Mouse (Mus musculus) small intestine, adult 2 months (tissue): ENCODE measurements around the gene Vmn2r43. TPM values are rescaled to one million over a fixed set of nuclear protein-coding genes. Genes with fewer than 3 reads are reported as not detected.
"Not testable (repeated sequence)": the region's sequence is repeated elsewhere in the genome, so short reads cannot be mapped to it uniquely, and the experiment has no call there.

Experiments used
- H3K27ac ChIP-seq: fragments of 200-500 bp; 2 replicates; pipeline ENCODE4 v1.5.1; 2012; ENCODE audit warnings: low read depth, low read length, control low read depth, inconsistent platforms; ENCODE audit not compliant: insufficient read depth
- H3K27me3 ChIP-seq: fragments of 200-500 bp; 2 replicates; pipeline ENCODE4 v1.6.1; 2012; ENCODE audit warnings: mild to moderate bottlenecking, moderate library complexity, low read length, inconsistent platforms; ENCODE audit not compliant: control insufficient read depth, insufficient read depth
- H3K36me3 ChIP-seq: fragments of 200-500 bp; 2 replicates; pipeline ENCODE4 v1.6.1; 2012; ENCODE audit warnings: mild to moderate bottlenecking, low read length, control low read depth, inconsistent platforms; ENCODE audit not compliant: control insufficient read depth, insufficient read depth
- H3K4me1 ChIP-seq: fragments of 200-500 bp; 2 replicates; pipeline ENCODE4 v1.6.1; 2012; ENCODE audit warnings: low read length, inconsistent platforms, mixed read lengths; ENCODE audit not compliant: control insufficient read depth, insufficient read depth, insufficient read length
- H3K4me3 ChIP-seq: fragments of 200-500 bp; 2 replicates; pipeline ENCODE4 v1.5.1; 2012; ENCODE audit warnings: low read depth, mild to moderate bottlenecking, control low read depth, inconsistent platforms, low read length, moderate library complexity
- WGBS: fragments of 180-500 bp; shearing (Covaris S2); methylation state at CpG from one replicate; pipeline ENCODE4 v1.1.7; 2018; 5-methylcytosine and 5-hydroxymethylcytosine counted together
- polyA plus RNA-seq: library from polyadenylated mRNA; depleted of rRNA; stranded (reverse); fragments of >200 nt; gene quantifications from 2 replicates; pipeline ENCODE4 v1.2.3, GENCODE M21; 2012; rRNA removed

Vmn2r43 gene
- not detected in 2 replicates for polyA plus RNA-seq

DNA sequence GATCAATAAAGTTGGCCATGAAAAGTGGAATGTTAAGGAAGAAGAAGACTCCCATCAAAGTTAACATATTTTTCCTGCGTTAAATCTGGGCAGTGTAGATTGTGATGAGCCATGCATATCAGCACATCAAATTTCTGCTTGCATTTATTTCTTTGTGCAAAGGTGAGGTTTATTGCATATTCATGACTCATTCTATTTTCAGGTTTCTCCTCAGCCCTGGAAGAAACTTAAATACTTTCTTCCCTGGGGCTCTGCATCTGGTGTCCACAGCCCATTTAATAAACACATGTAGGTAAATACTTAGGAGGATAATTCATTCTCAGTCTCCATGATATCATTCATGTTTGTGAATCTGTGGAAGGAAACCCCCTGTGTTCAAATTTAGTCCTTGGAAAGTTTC lies at the start of gene Vmn2r43:
Vmn2r43 (minus strand) TSS at position 101 of the 400 bp plus-strand sequence.
- H3K27ac ChIP-seq, H3K27me3 ChIP-seq, H3K4me3 ChIP-seq, H3K4me1 ChIP-seq, H3K36me3 ChIP-seq: not testable (repeated sequence)
- no CpG with 5 or more reads among the region's 1 CpGs for WGBS

DNA sequence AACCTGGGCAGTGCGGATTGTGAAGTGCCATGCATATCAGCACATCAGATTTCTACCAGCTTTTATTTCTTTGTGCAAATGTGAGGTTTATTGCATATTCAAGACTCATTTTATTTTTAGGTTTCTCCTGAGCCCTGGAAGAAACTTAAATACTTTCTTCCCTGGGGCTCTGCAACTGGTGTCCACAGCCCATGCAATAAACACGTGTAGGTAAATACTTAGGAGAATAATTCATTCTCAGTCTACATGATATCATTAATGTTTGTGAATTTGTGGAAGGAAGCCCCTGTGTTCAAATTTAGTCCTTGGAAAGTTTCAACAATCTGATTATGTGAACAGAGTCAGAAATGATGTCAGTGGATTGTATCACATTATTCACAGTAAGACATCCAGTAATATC lies 60.2 kb downstream of the Vmn2r43 start, which contains the start of gene Vmn2r42:
Vmn2r42 (minus strand) TSS at position 101 of the 400 bp plus-strand sequence.
- WGBS: no CpG with 5 or more reads among the region's 2 CpGs
- H3K4me3 ChIP-seq, H3K4me1 ChIP-seq, H3K27ac ChIP-seq, H3K27me3 ChIP-seq, H3K36me3 ChIP-seq: not testable (repeated sequence)

Other genes starting within 250 kb of the Vmn2r43 start
- not detected in 2 replicates for gene Vmn2r41, start 98.9 kb downstream of the Vmn2r43 start, polyA plus RNA-seq
- gene Vmn2r42, start 60.3 kb downstream of the Vmn2r43 start, polyA plus RNA-seq: not detected in 2 replicates
- gene Vmn2r44, start 122.7 kb upstream of the Vmn2r43 start, polyA plus RNA-seq: not detected in 2 replicates
- gene Vmn2r45, start 228.5 kb upstream of the Vmn2r43 start, polyA plus RNA-seq: not detected in 2 replicates